Mouse (Mus musculus) kidney, adult 2 months (tissue): ENCODE results near the gene Adamts20. TPM values are rescaled to one million over a fixed set of nuclear protein-coding genes. Genes with fewer than 3 reads are reported as not detected.

Experiments
- DNase-seq: peaks from one replicate; pipeline ENCODE4 v3.0.0; 2021
- H3K27ac ChIP-seq: fragments of 200-500 bp; 2 replicates; pipeline ENCODE4 v1.5.1; 2012; ENCODE audit warnings: low read depth, low read length, control low read depth, inconsistent platforms; ENCODE audit not compliant: insufficient read depth
- H3K27me3 ChIP-seq: fragments of 200-500 bp; replicated peaks from 2 replicates; pipeline ENCODE4 v1.6.1; 2012; ENCODE audit warnings: mild to moderate bottlenecking, moderate library complexity, low read length, inconsistent platforms; ENCODE audit not compliant: control insufficient read depth, insufficient read depth
- H3K36me3 ChIP-seq: fragments of 200-500 bp; 2 replicates; pipeline ENCODE4 v1.6.1; 2012; ENCODE audit warnings: mild to moderate bottlenecking, moderate library complexity, low read length, inconsistent platforms; ENCODE audit not compliant: control insufficient read depth, insufficient read depth
- H3K4me1 ChIP-seq: fragments of 200-500 bp; 2 replicates; pipeline ENCODE4 v1.6.1; 2011; ENCODE audit warnings: low read length; ENCODE audit not compliant: control insufficient read depth, insufficient read depth
- H3K4me3 ChIP-seq: fragments of 200-500 bp; 2 replicates; pipeline ENCODE4 v1.5.1; 2011; ENCODE audit warnings: mild to moderate bottlenecking, low read depth, low read length, control low read depth; ENCODE audit not compliant: insufficient read depth
- CTCF ChIP-seq: fragments of 200-500 bp; conservative IDR thresholded peaks from 2 replicates; pipeline ENCODE4 v1.5.1; 2011; ENCODE audit warnings: low read depth, mild to moderate bottlenecking, control low read depth, low read length, moderate library complexity, mixed read lengths; ENCODE audit not compliant: insufficient read depth, insufficient read length
- POLR2A ChIP-seq: fragments of 200-500 bp; IDR thresholded peaks from one replicate; pipeline ENCODE4 v1.6.1; 2011; ENCODE audit warnings: low read depth, low read length, control low read depth
- WGBS: fragments of 180-500 bp; shearing (Covaris S2); methylation state at CpG from one replicate; pipeline ENCODE4 v1.1.7; 2018; 5-methylcytosine and 5-hydroxymethylcytosine counted together
- polyA plus RNA-seq: library from polyadenylated mRNA; depleted of rRNA; stranded (reverse); fragments of >200 nt; gene quantifications from 2 replicates; pipeline ENCODE4 v1.2.3, GENCODE M21; 2012

The Adamts20 gene
- polyA plus RNA-seq, 1 experiment, result 0.19 TPM

DNA sequence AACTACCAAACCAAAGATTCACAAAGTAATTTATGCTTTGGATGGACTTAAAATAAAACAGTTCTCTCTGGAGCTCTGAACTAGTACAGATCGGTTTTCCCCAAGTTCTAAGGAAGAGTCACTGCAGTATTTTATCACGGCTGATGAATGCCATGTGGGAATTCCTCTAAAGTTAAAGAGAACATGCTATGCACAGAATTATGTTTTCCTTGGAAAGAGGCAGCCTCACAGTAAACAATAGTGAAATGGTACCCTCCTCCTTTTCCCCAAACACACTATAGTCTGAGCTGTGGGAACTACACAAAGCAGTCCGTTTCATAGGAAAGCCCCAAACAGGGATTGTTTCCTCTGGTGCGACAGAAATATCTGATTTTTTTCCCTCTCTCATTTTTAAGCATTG is 171.1 kb downstream of the Adamts20 start:
- no peak for DNase-seq
- 55% methylated on average over 4 of the region's 4 CpGs for WGBS

DNA sequence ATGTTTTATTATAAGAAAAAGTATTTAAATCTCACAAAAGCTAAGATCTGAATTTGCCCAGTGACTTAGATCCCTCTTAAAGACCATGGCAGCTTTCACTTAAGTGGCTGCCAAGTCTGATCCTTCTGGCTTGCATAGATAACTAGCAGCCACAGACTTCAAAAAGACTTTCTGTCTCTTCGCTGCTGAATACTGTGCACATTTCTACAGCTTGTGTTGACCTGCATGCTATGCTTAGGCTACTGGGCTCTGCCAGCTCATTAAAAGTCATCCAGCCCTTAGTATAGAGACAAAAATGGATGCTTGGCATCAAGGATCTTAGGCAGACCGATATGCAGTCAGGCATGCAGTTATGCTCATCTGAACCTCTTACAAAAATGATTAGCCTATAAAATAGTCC is 177.2 kb downstream of the Adamts20 start:
- H3K36me3 ChIP-seq, result no peaks in the 10 kb centered on the region
- no peak overlapping the region for H3K27ac ChIP-seq
- no peak overlapping the region for H3K4me3 ChIP-seq
- no peak for DNase-seq
- 75% methylated on average over 2 of the region's 2 CpGs for WGBS
- H3K27me3 ChIP-seq, result no peaks in the 10 kb centered on the region
- no peak for TF ChIP-seq CTCF
- no peak for TF ChIP-seq POLR2A
- H3K4me1 ChIP-seq, result no peaks in the 10 kb centered on the region

More for the DNA sequence above, 171.1 kb downstream of the Adamts20 start:
- no peak for TF ChIP-seq CTCF
- TF ChIP-seq POLR2A, result no peak
- no peaks in the 10 kb centered on the region for H3K36me3 ChIP-seq
- no peak overlapping the region for H3K4me3 ChIP-seq
- no peak overlapping the region for H3K27ac ChIP-seq
- no peaks in the 10 kb centered on the region for H3K27me3 ChIP-seq
- no peaks in the 10 kb centered on the region for H3K4me1 ChIP-seq

DNA sequence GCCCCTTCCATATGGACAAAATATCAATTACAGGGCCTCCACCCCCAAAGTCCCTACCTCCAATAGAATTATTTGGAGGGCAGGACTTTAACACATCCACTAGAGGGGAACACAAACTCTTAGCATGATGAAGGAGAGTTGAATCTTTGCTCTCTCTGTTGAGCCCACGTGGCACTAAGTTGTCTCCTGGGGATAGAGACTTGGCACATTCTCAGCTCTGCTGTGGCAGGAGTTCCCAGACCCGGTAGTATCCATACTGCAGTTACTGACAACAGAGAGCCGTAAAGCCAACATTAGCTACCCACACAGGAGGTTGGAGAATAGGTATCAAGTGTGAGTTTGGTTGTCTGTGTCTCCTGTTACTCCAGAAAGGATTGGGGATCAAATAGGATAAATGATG is 177.7 kb downstream of the Adamts20 start:
- 61% methylated on average over 3 of the region's 3 CpGs for WGBS

DNA sequence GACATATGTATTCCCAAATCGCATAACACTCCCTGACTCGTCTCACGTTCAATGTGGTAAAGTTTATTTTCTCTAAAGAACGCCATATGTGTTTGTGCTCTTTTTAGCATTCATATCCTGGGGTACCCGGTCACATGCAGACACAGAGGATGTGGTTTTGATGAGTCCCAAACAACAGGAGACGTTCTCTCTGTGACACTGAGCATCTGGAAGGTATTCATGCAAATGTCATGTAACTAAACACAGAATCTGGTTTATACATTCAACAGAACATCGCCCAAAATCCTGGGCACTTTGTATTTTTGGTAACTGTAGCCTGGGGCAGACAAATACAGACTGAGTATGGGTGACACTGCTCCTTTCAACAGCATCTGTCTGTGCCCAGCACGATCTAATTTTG is 188.8 kb downstream of the Adamts20 start:
- Histone ChIP-seq H3K27ac (no peak overlapping the region), H3K4me3 (no peak overlapping the region), H3K27me3 (no peaks in the 10 kb centered on the region), H3K4me1 (no peaks in the 10 kb centered on the region), H3K36me3 (no peaks in the 10 kb centered on the region)
- TF ChIP-seq POLR2A, result no peak
- TF ChIP-seq CTCF, result no peak
- DNase-seq, result no peak
- 85% methylated on average over 8 of the region's 8 CpGs for WGBS

More for the DNA sequence above, 177.7 kb downstream of the Adamts20 start:
- H3K4me1 ChIP-seq, result no peaks in the 10 kb centered on the region
- DNase-seq, result no peak
- H3K4me3 ChIP-seq, result no peak overlapping the region
- no peak overlapping the region for H3K27ac ChIP-seq
- TF ChIP-seq POLR2A (no peak), CTCF (no peak)
- H3K36me3 ChIP-seq, result no peaks in the 10 kb centered on the region
- no peaks in the 10 kb centered on the region for H3K27me3 ChIP-seq

DNA sequence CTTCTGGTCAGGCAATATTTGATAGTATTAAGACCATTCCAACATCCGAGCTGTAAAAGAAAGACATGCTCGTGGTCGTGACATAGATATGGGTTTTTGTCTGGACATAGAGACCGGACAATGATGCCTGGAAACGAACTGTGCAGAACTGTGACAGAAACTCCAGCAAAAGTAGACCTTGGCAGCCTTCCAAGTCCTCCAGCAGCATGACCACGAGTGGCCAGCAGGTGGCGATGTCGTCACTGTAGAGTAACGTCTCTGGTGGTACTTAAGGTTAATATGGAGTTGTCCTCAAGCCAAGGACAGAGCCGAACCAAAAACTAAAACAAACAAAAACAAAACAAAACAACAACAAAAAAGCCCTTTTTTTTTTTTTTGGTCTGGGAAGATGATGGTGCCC is 199.6 kb downstream of the Adamts20 start:
- Histone ChIP-seq H3K4me3 (no peak overlapping the region), H3K27me3 (no peaks in the 10 kb centered on the region), H3K4me1 (no peaks in the 10 kb centered on the region), H3K27ac (no peak overlapping the region), H3K36me3 (no peaks in the 10 kb centered on the region)
- WGBS, result 11% methylated on average over 10 of the region's 10 CpGs
- TF ChIP-seq POLR2A (no peak), CTCF (peak; percentile 91)
- DNase-seq, result peak; percentile 82

DNA sequence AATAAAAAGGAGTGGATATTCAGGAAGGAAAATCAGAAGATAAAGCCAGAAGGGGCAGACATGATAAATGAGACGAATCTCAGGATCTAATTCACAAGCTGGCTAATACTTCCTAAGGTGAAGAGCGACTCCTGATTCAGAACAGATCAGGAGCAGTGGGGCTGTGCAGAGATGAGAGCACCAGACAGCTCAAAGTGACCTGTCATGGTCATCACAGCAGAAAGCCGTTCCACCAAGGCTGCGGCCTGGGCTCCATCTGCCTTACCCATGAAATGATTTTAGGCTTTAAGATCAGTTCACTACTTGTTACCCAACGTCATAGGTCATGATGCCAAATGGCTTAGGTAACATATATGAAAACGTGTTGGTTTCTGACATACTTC is 200.7 kb downstream of the Adamts20 start:
- Histone ChIP-seq H3K27me3 (no peaks in the 10 kb centered on the region), H3K4me1 (no peaks in the 10 kb centered on the region), H3K27ac (no peak overlapping the region), H3K4me3 (no peak overlapping the region), H3K36me3 (no peaks in the 10 kb centered on the region)
- 62% methylated on average over 6 of the region's 6 CpGs for WGBS
- DNase-seq, result no peak
- no peak for TF ChIP-seq CTCF
- TF ChIP-seq POLR2A, result no peak

DNA sequence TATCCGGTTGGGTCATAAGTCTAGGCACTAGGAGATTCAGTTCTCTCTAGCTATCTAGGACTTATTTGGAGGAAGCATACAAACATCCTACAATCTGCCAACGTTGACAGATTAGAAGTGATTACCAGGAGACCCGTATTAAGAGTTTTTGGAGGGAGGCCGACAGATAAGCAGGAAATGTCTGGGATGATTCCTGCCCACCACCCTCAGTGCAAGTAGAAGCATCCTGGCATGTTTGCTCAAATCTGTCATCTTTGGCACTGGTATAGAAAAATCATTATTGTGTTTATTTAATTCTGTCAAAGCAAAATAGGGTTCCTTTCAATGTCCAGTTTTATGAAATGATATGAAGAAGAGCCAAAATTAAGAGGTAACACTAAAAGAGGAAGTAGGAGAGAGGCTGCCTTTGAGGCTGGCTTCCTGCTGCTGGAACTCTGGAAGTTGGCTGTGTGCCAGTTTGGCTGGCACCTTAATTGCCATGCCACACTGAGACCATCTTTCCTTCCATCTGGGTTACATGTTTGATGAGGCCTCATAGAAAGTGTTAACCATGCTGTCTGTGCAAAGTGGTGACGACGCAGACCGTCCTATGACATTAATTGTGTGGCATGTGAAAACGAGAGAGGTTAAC is 201.2 kb downstream of the Adamts20 start:
- Histone ChIP-seq H3K27ac (no peak overlapping the region), H3K4me1 (no peaks in the 10 kb centered on the region), H3K27me3 (no peaks in the 10 kb centered on the region), H3K36me3 (no peaks in the 10 kb centered on the region), H3K4me3 (no peak overlapping the region)
- TF ChIP-seq POLR2A, result no peak
- TF ChIP-seq CTCF, result no peak
- 47% methylated on average over 8 of the region's 8 CpGs for WGBS
- no peak for DNase-seq
